Mouse (Mus musculus) ES-Bruce4 (cell line): Measurements from ENCODE around the gene Galnt6. TPM values are rescaled to one million over a fixed set of nuclear protein-coding genes. Genes with fewer than 3 reads are reported as not detected.

Source experiments
- H3K27ac ChIP-seq: 2 replicates; pipeline ENCODE4 v1.5.1; 2012; ENCODE audit warnings: low read length, inconsistent platforms; ENCODE audit not compliant: insufficient read depth
- H3K27me3 ChIP-seq: 2 replicates; pipeline ENCODE4 v1.6.1; 2012; ENCODE audit warnings: mild to moderate bottlenecking, low read length, inconsistent platforms; ENCODE audit not compliant: control insufficient read depth, poor library complexity, insufficient read depth, severe bottlenecking
- H3K36me3 ChIP-seq: 2 replicates; pipeline ENCODE4 v1.6.1; 2012; ENCODE audit warnings: inconsistent platforms, mild to moderate bottlenecking, low read length, moderate library complexity; ENCODE audit not compliant: control insufficient read depth, poor library complexity, insufficient read depth, severe bottlenecking
- H3K4me1 ChIP-seq: one replicate; pipeline ENCODE4 v1.8.1; 2011; ENCODE audit warnings: low read length; ENCODE audit not compliant: control insufficient read depth, insufficient read depth
- H3K4me3 ChIP-seq: 2 replicates; pipeline ENCODE4 v1.5.1; 2011; ENCODE audit warnings: low read depth, mild to moderate bottlenecking, low read length
- H3K9ac ChIP-seq: 2 replicates; pipeline ENCODE4 v1.6.1; 2012; ENCODE audit warnings: low read depth, mild to moderate bottlenecking, inconsistent platforms; ENCODE audit not compliant: poor library complexity, severe bottlenecking
- H3K9me3 ChIP-seq: replicated peaks from 2 replicates; pipeline ENCODE4 v1.6.1; 2012; ENCODE audit warnings: mild to moderate bottlenecking, low read length, inconsistent platforms; ENCODE audit not compliant: control insufficient read depth, poor library complexity, insufficient read depth, severe bottlenecking
- CTCF ChIP-seq: IDR thresholded peaks from one replicate; pipeline ENCODE4 v1.8.1; 2011; ENCODE audit warnings: low read depth, low read length
- EP300 ChIP-seq: IDR thresholded peaks from 2 replicates; pipeline ENCODE4 v1.6.1; 2011; ENCODE audit warnings: low read depth, low read length; ENCODE audit not compliant: insufficient read depth
- POLR2A ChIP-seq: IDR thresholded peaks from one replicate; pipeline ENCODE4 v1.8.1; 2011; ENCODE audit warnings: low read length; ENCODE audit not compliant: insufficient read depth
- polyA plus RNA-seq: library from polyadenylated mRNA; stranded (reverse); fragments of >200 nt; gene quantifications from 2 replicates; pipeline ENCODE4 v1.2.4, GENCODE M21; 2011; ENCODE audit warnings: low read depth; ENCODE audit not compliant: missing spikeins, insufficient read depth, insufficient read length

The Galnt6 gene
- polyA plus RNA-seq, 1 experiment: 28.1 TPM

- TF ChIP-seq CTCF (no peak), EP300 (no peak), POLR2A (no peak)
- no peaks in the 10 kb centered on the region for H3K4me1 ChIP-seq
- H3K4me3 ChIP-seq: no peak overlapping the region
- no peaks in the 10 kb centered on the region for H3K9me3 ChIP-seq
- no peaks in the 10 kb centered on the region for H3K36me3 ChIP-seq
- no peak overlapping the region for H3K27ac ChIP-seq
- no peak overlapping the region for H3K9ac ChIP-seq
- H3K27me3 ChIP-seq: no peaks in the 10 kb centered on the region
Measured at GRCm38 (mm10) chr15:100660805-100661204, 68.4 kb downstream of the Galnt6 start.

GRCm38 (mm10) chr15:100660306-100660705 lies 68.9 kb downstream of the Galnt6 start:
- Histone ChIP-seq H3K4me3 (no peak overlapping the region), H3K27ac (no peak overlapping the region), H3K4me1 (no peaks in the 10 kb centered on the region), H3K27me3 (no peaks in the 10 kb centered on the region), H3K36me3 (no peaks in the 10 kb centered on the region), H3K9ac (no peak overlapping the region), H3K9me3 (no peaks in the 10 kb centered on the region)
- TF ChIP-seq POLR2A: no peak
- TF ChIP-seq EP300: no peak
- TF ChIP-seq CTCF: no peak

- H3K36me3 ChIP-seq: no peaks in the 10 kb centered on the region
- no peaks in the 10 kb centered on the region for H3K27me3 ChIP-seq
- no peak overlapping the region for H3K4me3 ChIP-seq
- no peak for TF ChIP-seq POLR2A
- TF ChIP-seq CTCF: no peak
- TF ChIP-seq EP300: no peak
- no peaks in the 10 kb centered on the region for H3K4me1 ChIP-seq
- H3K27ac ChIP-seq: no peak overlapping the region
- no peaks in the 10 kb centered on the region for H3K9me3 ChIP-seq
- H3K9ac ChIP-seq: no peak overlapping the region
Measured at GRCm38 (mm10) chr15:100655201-100655600, 74.0 kb downstream of the Galnt6 start.

- Histone ChIP-seq H3K9ac (no peak overlapping the region), H3K27ac (no peak overlapping the region), H3K27me3 (no peaks in the 10 kb centered on the region), H3K4me1 (peaks cover 3% of the 10 kb centered on the region), H3K36me3 (no peaks in the 10 kb centered on the region), H3K9me3 (no peaks in the 10 kb centered on the region), H3K4me3 (no peak overlapping the region)
- TF ChIP-seq POLR2A (no peak), CTCF (no peak), EP300 (no peak)
Measured at GRCm38 (mm10) chr15:100654271-100654670, 74.9 kb downstream of the Galnt6 start.

GRCm38 (mm10) chr15:100651610-100652009 lies 77.6 kb downstream of the Galnt6 start:
- Histone ChIP-seq H3K27ac (no peak overlapping the region), H3K27me3 (no peaks in the 10 kb centered on the region), H3K9me3 (no peaks in the 10 kb centered on the region), H3K4me1 (peaks cover 5% of the 10 kb centered on the region), H3K9ac (no peak overlapping the region), H3K36me3 (no peaks in the 10 kb centered on the region), H3K4me3 (no peak overlapping the region)
- TF ChIP-seq EP300: no peak
- no peak for TF ChIP-seq POLR2A
- TF ChIP-seq CTCF: no peak

GRCm38 (mm10) chr15:100650111-100650510 lies 79.1 kb downstream of the Galnt6 start:
- Histone ChIP-seq H3K36me3 (no peaks in the 10 kb centered on the region), H3K4me1 (peaks cover 5% of the 10 kb centered on the region), H3K27me3 (no peaks in the 10 kb centered on the region), H3K9me3 (no peaks in the 10 kb centered on the region), H3K9ac (no peak overlapping the region), H3K4me3 (no peak overlapping the region), H3K27ac (no peak overlapping the region)
- no peak for TF ChIP-seq CTCF
- no peak for TF ChIP-seq EP300
- no peak for TF ChIP-seq POLR2A
